Mouse (Mus musculus) hindbrain, embryonic 15.5 days (tissue): ENCODE measurements around the gene Cab39l. TPM values are rescaled to one million over a fixed set of nuclear protein-coding genes. Genes with fewer than 3 reads are reported as not detected.

Source experiments
- ATAC-seq: fragments of 200-750 bp; cut with Nextera tagmentation; 2 replicates; pipeline ENCODE4 v1.8.0; 2017; ENCODE audit warnings: low read depth, moderate number of reproducible peaks, moderate TSS enrichment; ENCODE audit not compliant: low FRiP score
- H3K27ac ChIP-seq: fragments of 300-500 bp; sonication (generic); replicated peaks from 2 replicates; pipeline ENCODE4 v1.5.1; 2015; ENCODE audit warnings: mild to moderate bottlenecking, inconsistent platforms
- H3K27me3 ChIP-seq: fragments of 300-500 bp; sonication (generic); 2 replicates; pipeline ENCODE4 v1.6.1; 2015; ENCODE audit warnings: control low read depth, inconsistent platforms
- H3K36me3 ChIP-seq: fragments of 300-500 bp; sonication (generic); 2 replicates; pipeline ENCODE4 v1.6.1; 2015; ENCODE audit warnings: control low read depth, inconsistent platforms
- H3K4me1 ChIP-seq: fragments of 300-500 bp; sonication (generic); replicated peaks from 2 replicates; pipeline ENCODE4 v1.6.1; 2015; ENCODE audit warnings: control low read depth, inconsistent platforms
- H3K4me2 ChIP-seq: fragments of 300-500 bp; sonication (generic); 2 replicates; pipeline ENCODE4 v1.6.1; 2015; ENCODE audit warnings: moderate library complexity, mild to moderate bottlenecking, inconsistent platforms
- H3K4me3 ChIP-seq: fragments of 300-500 bp; sonication (generic); 2 replicates; pipeline ENCODE4 v1.5.1; 2015; ENCODE audit warnings: mild to moderate bottlenecking, inconsistent platforms
- H3K9ac ChIP-seq: fragments of 300-500 bp; sonication (generic); 2 replicates; pipeline ENCODE4 v1.6.1; 2015; ENCODE audit warnings: inconsistent platforms
- H3K9me3 ChIP-seq: fragments of 300-500 bp; sonication (generic); 2 replicates; pipeline ENCODE4 v1.6.1; 2016; ENCODE audit warnings: control low read depth, inconsistent platforms
- WGBS: fragments of 180-500 bp; shearing (Covaris S2); methylation state at CpG from one replicate; pipeline ENCODE4 v1.1.7; 2015; 5-methylcytosine and 5-hydroxymethylcytosine counted together
- polyA plus RNA-seq: library from polyadenylated mRNA; unstranded; fragments of >200 nt; fragmentation: Nextera tagmentation; extraction: Ambion mirVana; gene quantifications from 2 replicates; pipeline ENCODE4 v1.2.1, GENCODE M21; 2015

The Cab39l gene
- polyA plus RNA-seq, 1 experiment from 2014 or later = 28.5 TPM

DNA sequence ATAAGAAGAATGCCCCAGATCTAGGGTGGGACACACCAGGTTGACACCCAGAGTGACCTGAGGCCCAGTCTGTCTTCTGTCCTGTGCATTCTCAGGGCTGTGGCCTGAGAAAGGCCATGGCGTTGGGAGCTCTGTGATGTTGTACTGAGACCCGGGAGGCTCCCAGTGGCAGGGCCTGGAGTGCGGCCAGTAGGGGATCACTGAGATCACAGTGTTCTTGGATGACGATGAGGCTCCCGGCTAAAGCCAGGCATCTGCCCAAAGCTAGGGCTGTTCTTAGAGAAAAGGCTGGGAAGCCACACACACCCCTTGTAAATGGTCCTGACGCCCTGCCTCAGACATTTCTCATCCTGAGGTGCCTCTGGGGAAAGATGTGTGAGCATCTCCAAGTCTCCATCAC is 108.3 kb downstream of the Cab39l start:
- no peak for ATAC-seq
- H3K4me1 ChIP-seq = no peaks in the 10 kb centered on the region
- H3K9ac ChIP-seq = no peak overlapping the region
- H3K4me3 ChIP-seq = no peak overlapping the region
- no peaks in the 10 kb centered on the region for H3K36me3 ChIP-seq
- H3K27ac ChIP-seq = 0 out of 2 replicates have a peak overlapping the region, but pooled peaks have one; percentile 25
- no peak overlapping the region for H3K4me2 ChIP-seq
- H3K9me3 ChIP-seq = no peaks in the 10 kb centered on the region
- WGBS = 74% methylated on average over 6 of the region's 6 CpGs
- no peaks in the 10 kb centered on the region for H3K27me3 ChIP-seq

DNA sequence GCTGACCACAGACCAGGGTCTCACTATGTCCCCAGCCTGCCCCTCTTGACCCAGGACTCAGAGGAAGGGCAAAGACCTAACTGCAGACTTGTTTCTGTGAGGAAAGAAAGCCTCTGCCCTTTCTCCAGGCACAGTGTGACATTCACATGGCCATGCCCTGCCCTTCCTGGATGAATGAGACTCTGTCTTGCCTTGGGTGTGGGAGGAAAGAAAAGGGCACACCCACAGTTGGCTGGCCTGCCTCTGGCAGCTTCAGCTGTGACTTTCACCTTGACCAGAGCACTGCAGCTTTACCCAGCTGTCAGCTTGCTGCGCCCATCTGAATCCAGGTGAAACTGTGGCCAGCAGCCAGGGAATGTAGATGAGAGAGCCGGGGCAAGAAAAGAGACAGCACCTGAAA is 110.1 kb downstream of the Cab39l start:
- H3K9ac ChIP-seq = no peak overlapping the region
- no peak overlapping the region for H3K4me3 ChIP-seq
- ATAC-seq = no peak
- no peak overlapping the region for H3K27ac ChIP-seq
- H3K36me3 ChIP-seq = no peaks in the 10 kb centered on the region
- H3K27me3 ChIP-seq = no peaks in the 10 kb centered on the region
- no peaks in the 10 kb centered on the region for H3K4me1 ChIP-seq
- no peak overlapping the region for H3K4me2 ChIP-seq
- WGBS = 87% methylated on average over 2 of the region's 2 CpGs
- no peaks in the 10 kb centered on the region for H3K9me3 ChIP-seq

DNA sequence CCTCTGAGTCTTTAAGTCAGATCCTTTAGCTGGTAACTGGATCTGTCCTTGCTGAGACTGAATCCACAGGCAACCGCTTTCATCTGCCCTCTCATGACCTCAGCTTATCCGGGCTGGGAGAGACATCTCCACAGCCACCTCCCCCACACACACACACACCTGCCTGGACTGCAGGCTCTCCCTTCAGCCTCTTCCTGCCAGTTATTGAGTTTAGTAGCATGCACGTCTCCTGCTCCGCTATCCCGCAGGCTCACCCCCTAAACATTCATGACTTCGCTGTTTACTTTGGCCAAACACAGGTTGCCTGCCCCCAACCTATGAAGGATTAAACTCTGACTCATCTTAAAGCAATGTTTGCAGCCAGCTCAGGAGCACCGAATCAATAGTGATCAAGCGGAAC is 111.2 kb downstream of the Cab39l start:
- 84% methylated on average over 8 of the region's 8 CpGs for WGBS
- no peak overlapping the region for H3K27ac ChIP-seq

DNA sequence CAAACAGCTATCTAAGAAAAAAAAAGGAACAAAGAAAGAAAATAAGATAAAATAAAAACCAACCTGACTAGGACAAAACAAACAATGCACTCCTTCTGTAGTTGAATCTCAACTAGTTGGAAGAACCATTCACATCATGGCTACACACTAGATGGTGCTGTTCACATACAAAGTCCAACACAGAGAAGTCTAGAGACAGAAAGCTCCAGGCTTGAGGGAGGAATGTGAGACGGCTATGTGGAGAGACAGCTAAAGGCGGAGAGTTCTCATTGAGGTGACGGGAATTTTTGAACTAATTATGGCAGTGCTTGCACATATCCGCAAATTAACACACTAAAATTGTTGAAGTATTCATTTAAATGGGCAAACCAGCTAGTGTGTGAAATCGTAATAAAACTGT is 113.3 kb downstream of the Cab39l start:
- Histone ChIP-seq H3K4me3 (no peak overlapping the region), H3K27me3 (no peaks in the 10 kb centered on the region), H3K4me2 (no peak overlapping the region), H3K9me3 (no peaks in the 10 kb centered on the region), H3K27ac (no peak overlapping the region), H3K4me1 (no peaks in the 10 kb centered on the region), H3K36me3 (no peaks in the 10 kb centered on the region), H3K9ac (no peak overlapping the region)
- ATAC-seq = no peak
- 88% methylated on average over 5 of the region's 5 CpGs for whole genome bisulfite sequencing

More for the DNA sequence above, 111.2 kb downstream of the Cab39l start:
- H3K4me3 ChIP-seq = no peak overlapping the region
- no peak overlapping the region for H3K9ac ChIP-seq
- no peaks in the 10 kb centered on the region for H3K27me3 ChIP-seq
- no peaks in the 10 kb centered on the region for H3K4me1 ChIP-seq
- no peak for ATAC-seq
- H3K9me3 ChIP-seq = no peaks in the 10 kb centered on the region
- no peak overlapping the region for H3K4me2 ChIP-seq
- no peaks in the 10 kb centered on the region for H3K36me3 ChIP-seq

DNA sequence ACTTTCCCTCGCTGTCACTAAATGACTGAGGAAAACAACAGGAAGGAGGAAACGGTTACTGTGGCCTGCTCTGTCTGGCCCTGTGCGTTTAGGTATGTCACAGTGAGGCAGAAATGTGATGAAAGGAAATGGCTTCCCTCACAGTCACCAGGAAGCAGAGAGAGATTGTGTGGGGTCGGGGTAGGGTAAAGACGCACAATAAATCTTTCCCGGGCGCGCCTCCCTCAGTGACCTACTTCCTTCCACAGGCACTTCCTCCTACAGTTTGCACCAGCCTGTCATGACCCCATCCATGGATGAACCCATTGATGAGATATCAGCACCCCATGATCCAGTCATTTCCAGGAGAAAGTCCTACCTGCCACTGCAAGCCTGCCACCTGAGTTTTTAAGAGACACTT is 114.2 kb downstream of the Cab39l start:
- H3K4me1 ChIP-seq = no peaks in the 10 kb centered on the region
- H3K27me3 ChIP-seq = no peaks in the 10 kb centered on the region
- no peaks in the 10 kb centered on the region for H3K36me3 ChIP-seq
- no peak overlapping the region for H3K27ac ChIP-seq
- no peak overlapping the region for H3K9ac ChIP-seq
- H3K4me3 ChIP-seq = no peak overlapping the region
- WGBS = 87% methylated on average over 8 of the region's 8 CpGs
- H3K9me3 ChIP-seq = no peaks in the 10 kb centered on the region
- no peak for ATAC-seq
- H3K4me2 ChIP-seq = no peak overlapping the region

DNA sequence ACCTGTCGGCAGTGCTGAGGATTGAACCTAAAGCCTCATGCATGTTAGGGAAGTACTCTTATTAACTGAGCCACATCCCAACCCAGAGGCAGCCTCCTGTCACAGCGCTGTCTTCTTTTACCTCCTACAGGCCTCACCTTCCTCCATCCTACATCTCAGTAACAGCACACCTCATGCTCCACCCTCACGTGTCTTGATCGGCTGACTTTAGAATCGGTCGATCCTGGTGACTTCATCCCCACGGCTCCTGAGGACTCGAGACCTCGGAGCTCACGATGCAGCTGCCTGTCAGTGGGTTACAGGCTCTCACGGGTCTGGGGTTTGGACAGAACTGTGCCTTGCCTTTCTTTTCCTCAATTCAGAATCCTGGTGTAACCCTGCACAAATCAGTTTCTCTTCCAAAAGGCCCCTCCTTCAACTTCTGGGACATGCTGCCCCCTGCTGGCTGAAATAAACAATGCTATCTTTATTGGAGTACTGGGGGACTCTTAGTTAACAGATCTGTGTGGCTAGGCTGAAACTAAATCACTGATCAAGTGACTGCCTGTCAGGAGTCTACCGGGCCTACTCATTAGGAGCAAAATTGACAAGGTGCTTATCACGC is 115.3 kb downstream of the Cab39l start:
- H3K4me1 ChIP-seq = no peaks in the 10 kb centered on the region
- H3K4me3 ChIP-seq = no peak overlapping the region
- H3K27ac ChIP-seq = no peak overlapping the region
- H3K4me2 ChIP-seq = no peak overlapping the region; the same call in 1 of the 2 replicates
- no peaks in the 10 kb centered on the region for H3K27me3 ChIP-seq
- WGBS = 57% methylated on average over 13 of the region's 13 CpGs
- no peak overlapping the region for H3K9ac ChIP-seq
- no peaks in the 10 kb centered on the region for H3K36me3 ChIP-seq
- no peaks in the 10 kb centered on the region for H3K9me3 ChIP-seq
- peak; percentile 73 for ATAC-seq

DNA sequence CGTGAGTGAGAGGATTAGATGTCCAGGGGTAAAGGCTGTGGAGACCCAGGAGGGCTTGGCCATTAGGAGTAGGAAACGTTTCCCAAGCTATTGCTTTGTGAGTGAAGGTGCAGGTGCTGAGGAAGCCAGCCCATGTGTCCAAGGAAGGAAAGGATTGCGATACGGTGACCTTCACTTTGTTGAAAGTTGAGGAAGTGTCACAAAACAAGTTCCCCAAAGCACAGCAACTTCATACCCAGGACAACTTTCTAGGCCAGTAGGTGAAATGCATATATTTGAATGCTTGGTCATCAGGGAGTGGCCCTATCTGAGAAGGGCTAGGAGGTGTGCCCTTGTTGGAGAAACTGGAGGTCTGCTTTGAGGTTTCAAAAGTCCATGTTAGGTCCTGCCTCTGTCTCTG is 116.3 kb downstream of the Cab39l start:
- Histone ChIP-seq H3K9me3 (no peaks in the 10 kb centered on the region), H3K27me3 (no peaks in the 10 kb centered on the region), H3K4me1 (no peaks in the 10 kb centered on the region), H3K27ac (no peak overlapping the region), H3K4me2 (no peak overlapping the region), H3K4me3 (no peak overlapping the region), H3K36me3 (no peaks in the 10 kb centered on the region), H3K9ac (no peak overlapping the region)
- ATAC-seq = no peak
- 81% methylated on average over 4 of the region's 4 CpGs for WGBS

DNA sequence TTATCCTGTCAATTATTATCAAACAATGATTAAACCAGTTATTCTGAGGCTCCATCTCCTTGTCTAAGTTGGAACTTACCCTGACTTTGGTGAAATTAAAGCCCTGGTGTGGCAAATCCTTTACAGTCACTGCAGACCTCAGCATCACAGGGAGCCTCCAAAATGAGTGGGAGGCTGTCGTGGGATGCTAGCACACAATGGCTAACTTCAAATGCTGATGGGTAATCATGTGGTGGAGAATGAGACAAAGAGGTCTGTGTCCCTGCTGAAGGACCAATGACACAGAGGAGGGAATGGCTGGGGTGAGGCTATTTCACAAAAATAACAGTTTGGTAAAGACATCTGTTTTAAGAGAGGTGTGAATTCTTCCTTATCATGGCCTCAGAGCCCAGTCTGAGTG is 117.1 kb downstream of the Cab39l start:
- H3K27ac ChIP-seq = no peak overlapping the region
- no peak overlapping the region for H3K4me3 ChIP-seq
- no peak overlapping the region for H3K9ac ChIP-seq
- H3K4me1 ChIP-seq = no peaks in the 10 kb centered on the region
- no peak overlapping the region for H3K4me2 ChIP-seq
- WGBS = 39% methylated on average over 1 of the region's 1 CpGs
- H3K36me3 ChIP-seq = no peaks in the 10 kb centered on the region
- no peak for ATAC-seq
- no peaks in the 10 kb centered on the region for H3K27me3 ChIP-seq
- H3K9me3 ChIP-seq = no peaks in the 10 kb centered on the region

DNA sequence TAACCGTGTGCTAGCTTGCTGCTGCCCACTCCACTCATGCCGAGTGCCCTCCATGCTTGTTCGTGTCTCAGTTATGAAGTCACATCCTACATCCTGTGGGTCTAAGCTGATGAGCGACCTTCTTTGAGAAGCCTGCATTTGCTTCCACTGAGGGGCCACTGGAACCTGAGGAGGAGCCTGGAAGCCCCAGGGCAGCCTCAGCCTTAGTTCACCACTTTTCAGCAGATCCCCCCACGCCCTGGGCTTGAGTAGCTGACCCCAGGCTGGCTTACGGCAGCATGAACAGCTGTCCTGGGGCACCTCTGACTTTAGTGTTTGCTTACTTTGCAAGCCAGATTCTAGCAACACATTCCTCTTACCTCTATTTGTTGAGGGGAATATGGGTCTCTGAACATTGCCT is 126.0 kb downstream of the Cab39l start:
- Histone ChIP-seq H3K27ac (no peak overlapping the region), H3K4me3 (no peak overlapping the region), H3K9ac (no peak overlapping the region), H3K27me3 (no peaks in the 10 kb centered on the region), H3K36me3 (peaks cover 28% of the 10 kb centered on the region), H3K9me3 (no peaks in the 10 kb centered on the region), H3K4me2 (no peak overlapping the region), H3K4me1 (no peaks in the 10 kb centered on the region)
- ATAC-seq = no peak
- 95% methylated on average over 6 of the region's 6 CpGs for WGBS

DNA sequence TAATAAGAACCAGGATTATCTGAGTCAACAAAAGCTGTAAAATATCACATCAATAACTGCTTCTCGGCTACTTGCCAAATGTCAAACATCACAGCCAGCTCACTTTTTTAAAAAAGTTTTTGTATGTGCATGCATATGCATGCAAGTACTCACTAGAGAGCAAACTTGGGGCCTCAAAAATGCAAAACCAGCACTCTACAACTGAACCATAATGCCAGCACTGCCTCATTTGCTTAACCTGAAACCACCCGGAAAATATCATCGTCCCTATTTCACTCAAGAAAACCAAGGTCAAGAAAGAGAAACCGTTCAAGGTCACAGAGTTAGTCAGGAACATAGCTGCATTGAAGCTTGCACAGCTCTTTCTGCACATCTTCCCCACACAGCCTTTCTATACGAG is 135.6 kb downstream of the Cab39l start:
- no peaks in the 10 kb centered on the region for H3K4me1 ChIP-seq
- H3K36me3 ChIP-seq = peaks cover 38% of the 10 kb centered on the region
- 94% methylated on average over 5 of the region's 5 CpGs for WGBS
- no peaks in the 10 kb centered on the region for H3K9me3 ChIP-seq
- H3K4me3 ChIP-seq = no peak overlapping the region
- H3K27ac ChIP-seq = no peak overlapping the region
- no peak overlapping the region for H3K4me2 ChIP-seq
- no peak for ATAC-seq
- no peak overlapping the region for H3K9ac ChIP-seq
- H3K27me3 ChIP-seq = no peaks in the 10 kb centered on the region

DNA sequence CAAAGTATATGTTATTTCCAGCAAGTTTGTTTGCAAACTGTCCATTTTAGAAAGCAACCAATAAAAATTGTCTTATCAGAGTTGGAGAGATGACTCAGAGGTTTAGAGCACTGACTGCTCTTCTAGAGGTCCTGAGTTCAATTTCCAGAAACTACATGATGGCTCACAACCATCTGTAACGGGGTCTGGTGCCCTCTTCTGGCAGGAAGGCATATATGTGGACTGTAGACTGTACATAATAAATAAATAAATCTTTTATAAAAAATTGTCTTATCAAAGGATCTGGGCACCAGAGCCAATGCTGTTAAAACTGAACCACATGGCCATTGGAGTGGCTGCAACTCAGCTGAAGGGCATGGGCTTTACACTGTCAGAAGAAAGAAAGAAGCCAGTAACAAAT is 149.8 kb downstream of the Cab39l start:
- no peak overlapping the region for H3K27ac ChIP-seq
- 87% methylated on average over 1 of the region's 1 CpGs for WGBS
- ATAC-seq = no peak
- H3K4me2 ChIP-seq = no peak overlapping the region
- no peaks in the 10 kb centered on the region for H3K4me1 ChIP-seq
- H3K9ac ChIP-seq = no peak overlapping the region
- no peaks in the 10 kb centered on the region for H3K9me3 ChIP-seq
- H3K36me3 ChIP-seq = peaks cover 60% of the 10 kb centered on the region
- H3K27me3 ChIP-seq = no peaks in the 10 kb centered on the region
- no peak overlapping the region for H3K4me3 ChIP-seq

DNA sequence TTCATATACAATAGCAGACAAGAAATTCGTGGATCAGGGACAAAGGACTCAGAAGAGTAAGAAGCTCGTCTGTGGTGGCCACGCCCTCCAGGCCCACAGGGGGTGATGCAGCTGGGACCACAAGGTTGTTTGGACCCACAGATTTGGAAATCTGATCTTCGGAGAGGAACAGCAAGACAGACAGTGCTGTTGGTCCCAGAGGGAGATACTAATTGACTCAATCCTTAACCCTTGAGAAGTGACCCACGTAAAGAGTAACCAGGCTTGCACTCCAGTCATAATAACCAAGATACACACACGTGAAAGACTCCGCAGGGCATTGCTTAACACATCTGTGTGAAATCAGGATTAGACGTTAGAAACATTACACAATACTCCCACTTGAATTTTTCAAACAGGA is 151.1 kb downstream of the Cab39l start:
- Histone ChIP-seq H3K4me3 (no peak overlapping the region), H3K4me1 (peaks cover 9% of the 10 kb centered on the region), H3K36me3 (peaks cover 48% of the 10 kb centered on the region), H3K27ac (no peak overlapping the region), H3K4me2 (no peak overlapping the region), H3K9ac (no peak overlapping the region), H3K9me3 (no peaks in the 10 kb centered on the region), H3K27me3 (no peaks in the 10 kb centered on the region)
- no peak for ATAC-seq
- WGBS = 75% methylated on average over 8 of the region's 8 CpGs

DNA sequence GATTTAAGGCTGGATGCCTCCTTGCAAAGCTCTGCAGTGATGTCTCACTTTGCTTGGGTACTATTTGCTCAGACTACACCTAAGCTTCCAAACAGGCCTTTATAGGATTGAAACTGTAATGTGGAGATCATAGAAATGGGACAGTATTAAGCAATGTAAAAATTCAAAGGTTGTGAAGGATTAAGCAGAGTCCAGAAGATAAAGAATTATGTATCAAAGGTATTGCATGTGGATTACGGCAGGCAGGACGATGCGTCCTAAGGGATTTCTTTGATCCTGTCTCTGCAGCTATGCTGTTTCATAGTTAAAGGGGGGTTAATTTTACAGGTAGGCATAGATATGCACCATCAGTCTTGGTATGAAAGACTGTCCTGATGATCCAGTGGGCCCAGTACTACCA is 151.8 kb downstream of the Cab39l start:
- ATAC-seq = no peak
- 92% methylated on average over 3 of the region's 3 CpGs for WGBS
- H3K27me3 ChIP-seq = no peaks in the 10 kb centered on the region
- no peaks in the 10 kb centered on the region for H3K9me3 ChIP-seq
- H3K9ac ChIP-seq = no peak overlapping the region
- H3K4me2 ChIP-seq = no peak overlapping the region
- peaks cover 13% of the 10 kb centered on the region for H3K4me1 ChIP-seq
- H3K36me3 ChIP-seq = peaks cover 48% of the 10 kb centered on the region
- H3K4me3 ChIP-seq = no peak overlapping the region
- H3K27ac ChIP-seq = no peak overlapping the region
